Mouse (Mus musculus) brain, embryonic 14.5 days (tissue): ENCODE results near the gene Camk2d.

Experiments
- CTCF ChIP-seq: fragments of 200-500 bp; IDR thresholded peaks from 2 replicates; pipeline ENCODE4 v1.5.1; 2012; ENCODE audit warnings: inconsistent platforms, mild to moderate bottlenecking, moderate library complexity, borderline replicate concordance; ENCODE audit not compliant: insufficient read depth, insufficient read length; ENCODE audit errors: extremely low read depth
- POLR2A ChIP-seq: fragments of 200-500 bp; IDR thresholded peaks from 2 replicates; pipeline ENCODE4 v1.6.1; 2012; ENCODE audit warnings: mild to moderate bottlenecking, inconsistent platforms, borderline replicate concordance; ENCODE audit not compliant: poor library complexity, insufficient read depth, insufficient read length, severe bottlenecking; ENCODE audit errors: extremely low read depth

GRCm38 (mm10) chr3:126746148-126746803, 150.2 kb downstream of the Camk2d start:
- TF ChIP-seq CTCF, result no peak
- no peak for TF ChIP-seq POLR2A
